Comparison of ENCODE assay signal across 7 mouse cellular contexts in the genomic region with DNA sequence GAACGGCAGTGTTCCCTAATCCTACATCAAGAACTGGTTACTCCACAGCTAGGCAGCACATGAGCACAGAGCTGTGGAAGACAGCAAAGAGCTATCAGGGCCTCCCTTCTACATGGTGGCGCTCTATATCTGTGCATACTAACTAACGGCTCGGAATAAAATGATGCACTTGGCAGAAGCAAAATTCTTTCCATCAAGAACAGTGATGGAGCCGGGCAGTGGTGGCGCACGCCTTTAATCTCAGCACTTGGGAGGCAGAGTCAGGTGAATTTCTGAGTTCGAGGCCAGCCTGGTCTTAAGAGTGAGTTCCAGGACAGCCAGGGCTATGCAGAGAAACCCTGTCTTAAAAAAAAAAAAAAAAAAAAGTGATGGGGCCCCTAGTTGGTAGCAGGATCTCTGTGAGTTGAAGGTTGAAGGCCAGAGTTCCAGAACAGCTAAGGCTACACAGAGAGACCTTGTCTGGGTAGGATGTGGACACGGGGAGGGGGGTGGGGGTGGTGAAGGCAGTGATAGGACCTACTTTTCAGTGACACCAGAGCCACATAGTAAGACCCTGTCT. TPM values are rescaled to one million over a fixed set of nuclear protein-coding genes. Genes with fewer than 3 reads are reported as not detected.
DNase-seq lines count a peak whose midpoint lies in the region; ATAC-seq and TF ChIP-seq lines count a peak whose summit lies in the region.

TSS of gene Nmi (minus strand) at position 85 of the 559 bp plus-strand sequence.

- DNase-seq in thymus, adult 2 months = peak; percentile 19
- no peak for DNase-seq in thymus, adult 18-20 months
- DNase-seq in cerebellum, postnatal 10 days = peak; percentile 23 to 32
- no peak for DNase-seq in limb, embryonic 10.5 days (ENCODE audit: low spot score)
- DNase-seq in gastrocnemius, postnatal 25 days = no peak

- H3K4me1 ChIP-seq in thymus, adult 2 months (replicated peaks; ENCODE audit: control insufficient read depth, insufficient read depth, low read length) = peaks cover 8% of the 10 kb centered on the region
- peaks cover 0 to 3% of the 10 kb centered on the region in 2 experiments; a peak in 1 of 4 replicates for H3K4me1 ChIP-seq in heart, embryonic 14.5 days (ENCODE audit: control insufficient read depth in 2 of 2, insufficient read depth in 2 of 2, low read length in 2 of 2)
- peaks cover 9% of the 10 kb centered on the region; the same call in 1 of the 2 replicates for H3K4me1 ChIP-seq in limb, embryonic 10.5 days
- H3K4me1 ChIP-seq in midbrain, embryonic 16.5 days (ENCODE audit: control insufficient read depth, insufficient read depth, low read length) = peaks cover 2% of the 10 kb centered on the region; the same call in 1 of the 2 replicates

- peak within 1 kb of the TSS; percentile 68 for H3K4me3 ChIP-seq in thymus, adult 2 months (ENCODE audit: control insufficient read depth, insufficient read depth, low read length)
- H3K4me3 ChIP-seq in heart, embryonic 14.5 days (ENCODE audit: control insufficient read depth in 1 of 2, insufficient read depth in 1 of 2, low read depth in 1 of 2, low read length in 2 of 2) = peak within 1 kb of the TSS; percentile 51 to 55
- H3K4me3 ChIP-seq in limb, embryonic 10.5 days = peak within 1 kb of the TSS; percentile 76
- H3K4me3 ChIP-seq in midbrain, embryonic 16.5 days (ENCODE audit: low read depth, low read length) = peak within 1 kb of the TSS; percentile 44

- peak; percentile 75; the same call in 1 of the 2 replicates for ATAC-seq in heart, embryonic 14.5 days (ENCODE audit: insufficient number of reproducible peaks, insufficient read depth, low FRiP score, low read depth)
- ATAC-seq in midbrain, embryonic 16.5 days = peak; percentile 46; the same call in 1 of the 2 replicates

- H3K27me3 ChIP-seq in thymus, adult 2 months (ENCODE audit: control insufficient read depth, insufficient read depth, low read length) = no peaks in the 10 kb centered on the region
- no peaks in the 10 kb centered on the region for H3K27me3 ChIP-seq in heart, embryonic 14.5 days (ENCODE audit: control insufficient read depth, insufficient read depth, low read length)
- no peaks in the 10 kb centered on the region for H3K27me3 ChIP-seq in limb, embryonic 10.5 days (ENCODE audit: low read depth, poor library complexity, severe bottlenecking)
- H3K27me3 ChIP-seq in midbrain, embryonic 16.5 days (ENCODE audit: control insufficient read depth, insufficient read depth, low read depth, low read length) = no peaks in the 10 kb centered on the region; the same call in 1 of the 2 replicates

- peaks cover 6% of the 10 kb centered on the region; the same call in 1 of the 2 replicates for H3K9me3 ChIP-seq in heart, embryonic 14.5 days (ENCODE audit: control insufficient read depth, low read length)
- H3K9me3 ChIP-seq in limb, embryonic 10.5 days (replicated peaks) = no peaks in the 10 kb centered on the region
- H3K9me3 ChIP-seq in midbrain, embryonic 16.5 days (replicated peaks; ENCODE audit: control insufficient read depth, low read length, poor library complexity, severe bottlenecking) = no peaks in the 10 kb centered on the region

- peak within 1 kb of the TSS; percentile 90 for H3K27ac ChIP-seq in thymus, adult 2 months (ENCODE audit: control insufficient read depth, insufficient read depth, low read length)
- peak within 1 kb of the TSS; percentile 43 to 81 for H3K27ac ChIP-seq in heart, embryonic 14.5 days (replicated peaks in 1 of 2; ENCODE audit: control insufficient read depth in 1 of 2, insufficient read depth in 1 of 2, low read depth in 2 of 2, low read length in 2 of 2)
- H3K27ac ChIP-seq in limb, embryonic 10.5 days = peak within 1 kb of the TSS; percentile 93
- 0 out of 2 replicates have a peak within 1 kb of the TSS, but pooled peaks have one; percentile 6 for H3K27ac ChIP-seq in midbrain, embryonic 16.5 days (ENCODE audit: low read length)

- no peak for TF ChIP-seq CTCF in thymus, adult 2 months (IDR thresholded peaks at IDR 0.05; ENCODE audit: borderline replicate concordance, control insufficient read depth, extremely low read depth, insufficient read depth, low read length, poor library complexity)

- TF ChIP-seq POLR2A in thymus, adult 2 months (IDR thresholded peaks at IDR 0.05; ENCODE audit: control insufficient read depth, extremely low read depth, insufficient read depth, low read length, poor library complexity) = no peak

- peak within 1 kb of the TSS; percentile 58 for H3K4me2 ChIP-seq in heart, embryonic 14.5 days (ENCODE audit: low read length)
- peak within 1 kb of the TSS; percentile 77 for H3K4me2 ChIP-seq in midbrain, embryonic 16.5 days (ENCODE audit: low read length)

- peak within 1 kb of the TSS; percentile 75 for H3K9ac ChIP-seq in heart, embryonic 14.5 days (ENCODE audit: low read length)
- H3K9ac ChIP-seq in midbrain, embryonic 16.5 days (ENCODE audit: low read depth, low read length) = peak within 1 kb of the TSS; percentile 42

- 93% methylated on average over 9 of the region's 9 CpGs for WGBS in thymus, adult 2 months
- 59% methylated on average over 9 of the region's 9 CpGs for WGBS in heart, embryonic 14.5 days
- WGBS in limb, embryonic 10.5 days = 84% methylated on average over 9 of the region's 9 CpGs
- WGBS in midbrain, embryonic 16.5 days = 75% methylated on average over 9 of the region's 9 CpGs

- no peaks in the 10 kb centered on the region for H3K36me3 ChIP-seq in thymus, adult 2 months (ENCODE audit: control insufficient read depth, insufficient read depth, low read length)
- H3K36me3 ChIP-seq in heart, embryonic 14.5 days (ENCODE audit: control insufficient read depth, insufficient read depth, low read length) = no peaks in the 10 kb centered on the region
- H3K36me3 ChIP-seq in limb, embryonic 10.5 days = no peaks in the 10 kb centered on the region
- no peaks in the 10 kb centered on the region for H3K36me3 ChIP-seq in midbrain, embryonic 16.5 days (ENCODE audit: control insufficient read depth, insufficient read depth, low read length)

RNA-seq across cellular contexts. Expression of gene Nmi, which starts in this region (rescaled TPM):
- 8.2 and 9.3 TPM in 2 replicates for polyA plus RNA-seq in thymus, adult 2 months (2012; rRNA removed)
- 18.0 and 18.3 TPM in 2 replicates for polyA plus RNA-seq in heart, embryonic 14.5 days (2014; fragmentation: Nextera tagmentation; extraction: Ambion mirVana)
- 5.8 and 6.3 TPM in 2 replicates for polyA plus RNA-seq in limb, embryonic 10.5 days (2016; fragmentation: Nextera tagmentation; extraction: Ambion mirVana)
- 3.3 and 4.3 TPM in 2 replicates for polyA plus RNA-seq in midbrain, embryonic 16.5 days (2015; fragmentation: Nextera tagmentation; extraction: Ambion mirVana)
- total RNA-seq in gastrocnemius, postnatal 25 days (2021) = 1 to 10 TPM; 2.4 to 3.6 TPM

Comparison
In these comparisons a context has a peak if more than half of its experiments do, and no peak if none do; other contexts are left out.
1. DNase-seq: peak in thymus, adult 2 months (single experiment) and cerebellum, postnatal 10 days (2 of 2); none in thymus, adult 18-20 months (0 of 2), limb, embryonic 10.5 days (single experiment) and gastrocnemius, postnatal 25 days (single experiment).
2. H3K27ac ChIP-seq: peak in every context shown above with its lines; median percentile 93 in limb, embryonic 10.5 days; 90 in thymus, adult 2 months; 62 in heart, embryonic 14.5 days; 6 in midbrain, embryonic 16.5 days.
3. Peak in every context shown above with its lines, with median percentiles within 50 percentile points of each other: H3K4me3 ChIP-seq.